Mouse (Mus musculus) megakaryocyte progenitor cell, adult 5-6 weeks (primary cell): ENCODE measurements at regions not wholly inside any gene's neighbourhood (a gene's known extent, or its start where the extent isn't known, plus 50 kb on each side); places are given as distances from the start of the nearest gene placed in this dataset.
"Not testable (repeated sequence)": the region's sequence is repeated elsewhere in the genome, so short reads cannot be mapped to it uniquely, and the experiment has no call there.

ENCODE experiments used
- ATAC-seq: replicated peaks from 2 replicates; pipeline ENCODE4 v1.8.0; 2016; ENCODE audit warnings: mild to moderate bottlenecking, moderate TSS enrichment, inconsistent platforms; ENCODE audit not compliant: poor library complexity

GRCm38 (mm10) chr8:37048912-37049692 is 55.7 kb downstream of the AI429214 start:
- no peak for ATAC-seq

- ATAC-seq, result no peak
Measured at GRCm38 (mm10) chr8:37049969-37050683, 56.7 kb downstream of the AI429214 start.

GRCm38 (mm10) chr8:37050684-37051028 is 57.3 kb downstream of the AI429214 start:
- ATAC-seq, result no peak

DNA sequence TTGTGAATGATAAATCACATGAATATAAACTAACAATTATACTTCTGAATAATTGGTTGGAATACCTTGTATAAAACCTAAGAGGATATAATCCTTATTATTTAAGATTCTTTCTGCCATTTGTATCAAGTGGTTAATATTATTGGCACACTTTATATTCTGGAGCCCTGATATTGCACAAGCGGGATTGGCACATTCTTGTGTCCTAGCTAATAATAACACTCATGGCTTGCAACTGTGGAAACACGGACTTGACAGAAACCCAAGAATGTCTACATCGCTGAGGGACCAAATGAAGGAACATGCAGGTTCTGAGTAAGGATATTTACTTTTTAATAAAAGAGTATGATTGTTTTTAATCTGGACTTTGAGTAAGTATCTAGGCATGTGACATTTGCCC is 63.0 kb downstream of the AI429214 start:
- ATAC-seq, result no peak

GRCm38 (mm10) chr8:37058390-37058789 is 65.0 kb downstream of the AI429214 start:
- ATAC-seq, result no peak

DNA sequence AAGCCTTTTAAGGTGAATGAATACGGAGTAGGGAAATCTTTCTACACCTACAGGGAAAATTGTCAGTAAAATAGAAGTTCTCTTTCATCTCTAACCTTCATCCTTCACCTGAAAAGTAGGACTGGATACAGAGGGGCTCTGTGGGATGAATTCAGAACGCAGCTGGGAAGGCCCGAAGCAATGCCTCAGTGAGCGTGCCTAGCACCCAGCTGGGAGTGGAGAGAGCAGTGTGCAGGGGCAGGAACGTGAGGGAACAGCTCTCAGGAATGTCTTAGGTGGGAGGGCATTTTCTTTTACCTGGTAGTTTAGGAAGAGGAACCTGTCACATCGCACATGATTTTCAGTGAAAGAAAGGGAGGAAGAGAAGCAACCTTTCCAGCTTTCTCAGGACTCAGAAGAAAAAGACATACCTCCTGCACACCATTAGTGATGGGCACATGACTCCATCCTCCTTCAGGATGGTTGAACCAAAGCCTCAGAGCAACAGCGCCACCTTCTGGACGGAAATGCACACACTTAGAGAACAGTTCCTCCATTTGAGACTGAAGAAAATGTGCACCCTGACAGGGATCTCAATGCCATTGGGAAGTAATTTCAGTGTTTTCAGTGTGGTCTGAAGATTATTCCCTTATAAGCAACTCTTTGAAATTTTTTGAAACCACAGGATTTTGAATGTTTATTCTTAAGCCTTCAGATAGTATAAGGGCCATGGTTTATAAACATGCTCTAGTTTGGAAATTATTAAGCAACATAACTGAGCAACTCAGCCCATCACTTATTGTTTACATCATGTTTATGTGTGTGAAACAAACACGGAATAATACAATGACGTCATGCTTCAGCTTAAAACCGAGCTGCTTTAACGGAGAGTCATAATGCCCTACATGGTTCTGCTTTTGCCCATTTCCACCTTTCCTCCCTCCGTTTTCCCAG is 68.9 kb downstream of the AI429214 start:
- ATAC-seq, result peak; percentile 92

DNA sequence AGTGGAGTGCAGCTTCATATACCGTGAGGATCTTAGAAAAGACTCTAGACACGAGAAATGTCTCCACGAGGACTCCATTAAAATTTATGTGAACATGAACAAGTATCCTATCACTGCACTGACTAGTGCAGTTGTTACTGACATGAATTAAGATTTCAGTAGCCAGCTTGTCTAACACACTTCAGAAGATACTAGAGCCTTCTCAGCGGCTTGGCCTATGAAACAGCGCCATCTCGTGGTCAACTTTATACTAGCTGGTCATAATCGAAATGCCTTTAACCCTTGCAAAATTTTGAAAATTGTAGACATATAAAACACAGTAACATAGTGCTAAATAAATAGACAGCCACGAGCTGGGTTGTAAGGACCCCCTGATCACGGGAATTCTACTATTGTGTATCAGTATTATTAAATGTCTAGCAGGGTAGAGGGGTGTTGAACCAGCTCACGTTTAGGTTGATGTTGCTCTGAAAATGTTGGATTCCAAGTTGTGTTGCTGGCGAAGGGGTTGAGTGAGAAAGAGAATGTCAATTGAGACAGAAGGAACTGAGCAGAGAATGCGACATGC is 70.4 kb downstream of the AI429214 start:
- peak; percentile 86 for ATAC-seq

- ATAC-seq, result no peak
Measured at GRCm38 (mm10) chr8:37072905-37073304, 79.5 kb downstream of the AI429214 start.

DNA sequence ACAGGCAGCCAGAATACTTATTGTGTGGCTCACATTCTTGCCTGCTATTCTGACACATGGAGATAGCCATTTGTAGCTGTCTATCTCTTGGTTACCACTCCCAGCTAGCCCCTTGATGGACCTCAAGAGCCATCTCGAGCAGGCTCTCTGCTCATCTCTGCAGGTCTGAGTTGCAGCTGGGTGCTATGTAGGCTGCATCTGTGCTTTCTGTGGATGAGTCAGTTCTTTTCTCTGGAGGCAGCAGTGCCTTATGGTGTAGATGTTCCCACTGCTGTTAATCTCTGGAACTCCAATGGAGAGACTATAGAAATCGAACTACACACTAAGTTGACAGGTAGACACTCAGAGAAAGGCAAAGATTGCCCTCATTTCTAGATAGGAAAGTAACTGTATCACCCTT is 106.3 kb downstream of the AI429214 start:
- no peak for ATAC-seq

DNA sequence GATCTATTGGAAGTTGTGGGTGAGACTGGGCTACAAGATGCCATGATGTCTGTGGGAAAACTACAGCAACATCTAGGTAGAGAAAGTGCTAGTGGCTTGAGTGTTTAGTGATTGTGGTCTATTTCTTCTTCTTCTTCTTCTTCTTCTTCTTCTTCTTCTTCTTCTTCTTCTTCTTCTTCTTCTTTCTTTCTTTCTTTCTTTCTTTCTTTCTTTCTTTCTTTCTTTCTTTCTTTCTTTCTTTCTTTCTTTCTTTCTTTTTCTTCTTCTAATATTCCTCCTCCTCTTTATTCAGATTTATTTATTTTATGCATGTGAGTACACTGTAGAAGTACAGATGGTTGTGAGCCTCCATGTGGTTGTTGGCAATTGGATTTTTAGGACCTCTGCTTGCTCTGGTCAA is 119.0 kb downstream of the AI429214 start:
- not testable (repeated sequence) for ATAC-seq

DNA sequence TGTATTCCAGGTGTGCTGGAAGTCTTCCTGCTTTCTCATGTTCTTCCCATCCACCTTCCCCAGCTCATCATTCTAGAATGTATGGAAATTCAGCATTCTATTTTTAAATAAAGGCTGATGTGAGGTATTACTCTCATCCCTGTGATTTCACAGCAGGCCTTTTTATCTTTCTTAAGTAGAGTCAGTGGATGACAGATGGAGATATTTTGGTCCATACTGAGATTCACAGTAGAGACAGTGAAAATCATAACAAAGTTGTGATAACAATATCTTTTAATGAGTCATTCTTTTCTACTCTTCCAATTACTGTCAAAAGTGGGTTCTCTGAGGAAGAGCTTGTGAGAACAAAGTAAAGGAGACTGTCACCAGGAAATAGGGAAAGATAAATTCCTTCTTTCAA is 132.4 kb downstream of the AI429214 start:
- no peak for ATAC-seq

- ATAC-seq, result no peak
Measured at GRCm38 (mm10) chr8:37129670-37130069, 136.3 kb downstream of the AI429214 start.

- no peak; the same call in 1 of the 2 replicates for ATAC-seq
Measured at GRCm38 (mm10) chr8:37131988-37132387, 138.6 kb downstream of the AI429214 start.

GRCm38 (mm10) chr8:37134192-37134964 is 141.0 kb downstream of the AI429214 start:
- ATAC-seq, result no peak

GRCm38 (mm10) chr8:37150286-37150685 is 156.9 kb downstream of the AI429214 start:
- ATAC-seq, result no peak

GRCm38 (mm10) chr8:37154361-37154760 is 161.0 kb downstream of the AI429214 start:
- no peak for ATAC-seq

GRCm38 (mm10) chr8:37154946-37155345 is 161.5 kb downstream of the AI429214 start:
- ATAC-seq, result no peak

GRCm38 (mm10) chr8:37159481-37159880 is 166.1 kb downstream of the AI429214 start:
- ATAC-seq, result peak; percentile 68; the same call in 1 of the 2 replicates

DNA sequence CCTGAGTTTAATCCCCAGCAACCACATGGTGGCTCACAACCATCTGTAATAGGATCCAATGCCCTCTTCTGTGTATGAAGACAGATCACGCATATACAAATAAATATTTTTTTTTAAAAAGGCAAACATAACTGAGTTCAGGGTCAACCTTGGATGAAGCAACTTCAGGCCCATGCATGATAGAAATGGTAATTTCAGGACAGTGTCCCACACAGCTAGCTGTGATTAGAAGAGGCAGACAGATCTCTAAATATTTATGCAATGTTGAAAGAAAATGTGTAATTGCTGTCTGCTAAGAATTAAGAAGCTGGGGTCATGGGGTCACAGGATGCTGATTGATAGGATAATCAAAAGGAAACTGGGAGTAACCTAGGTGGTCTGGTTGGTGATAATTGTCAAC is 203.5 kb downstream of the AI429214 start:
- no peak for ATAC-seq

DNA sequence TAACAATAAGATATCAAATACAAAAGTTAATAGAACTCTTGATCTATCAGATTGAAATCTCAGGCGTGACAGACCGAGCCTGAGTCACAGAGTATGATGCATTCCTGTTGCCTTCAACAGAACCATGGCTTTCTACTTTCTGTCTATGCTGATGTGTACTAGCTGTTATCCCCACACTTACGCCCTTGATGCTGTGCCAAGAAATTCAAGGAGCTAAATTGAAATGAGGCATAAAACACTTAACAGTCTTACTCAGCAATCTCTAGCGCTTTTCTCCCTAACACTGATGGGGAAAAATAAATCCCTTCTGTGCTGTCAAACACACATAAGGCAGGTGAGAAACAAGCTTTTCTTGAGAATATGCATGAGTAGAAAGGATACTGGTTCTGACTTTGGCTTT is 222.5 kb downstream of the AI429214 start:
- ATAC-seq, result no peak
